Mouse (Mus musculus): ENCODE results near the gene Rab14. TPM values are rescaled to one million over a fixed set of nuclear protein-coding genes. Genes with fewer than 3 reads are reported as not detected.

Rab14 gene
- polyA plus RNA-seq, 1 experiment, result 1,333 TPM

GRCm38 (mm10) chr2:35175281-35176065 is 25.4 kb downstream of the Rab14 start:
- Histone ChIP-seq H3K9me3 (no peaks in the 10 kb centered on the region), H3K4me1 (peaks cover 71% of the 10 kb centered on the region), H3K36me3 (replicated peaks; ENCODE audit: low read length) (peaks cover 98% of the 10 kb centered on the region), H3K27me3 (replicated peaks) (no peaks in the 10 kb centered on the region), H3K4me3 (replicated peaks) (no peak overlapping the region)
- no peak for TF ChIP-seq GATA1 (IDR thresholded peaks at IDR 0.05; ENCODE audit: borderline replicate concordance, low read length)

DNA sequence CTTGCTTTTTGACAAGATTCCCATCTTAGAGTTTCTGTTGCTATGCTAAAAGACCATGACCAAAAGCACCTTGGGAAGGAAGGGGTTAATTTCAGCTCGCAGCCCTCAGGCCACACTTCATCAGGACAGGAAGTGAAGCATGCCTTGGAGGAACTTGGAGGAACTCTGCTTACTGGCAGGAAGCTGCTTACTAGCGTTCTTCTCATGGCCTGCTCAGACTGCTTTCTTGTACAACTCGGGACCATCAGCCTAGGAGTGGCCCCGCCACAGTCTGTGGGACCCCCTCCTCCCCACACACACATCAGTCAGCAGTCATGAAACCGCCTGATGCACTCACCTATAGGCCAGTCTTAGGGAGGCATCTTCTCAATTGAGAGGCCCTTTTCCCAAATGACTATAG is 26.8 kb downstream of the Rab14 start:
- H3K4me1 ChIP-seq, result peaks cover 58% of the 10 kb centered on the region
- no peak overlapping the region for H3K4me3 ChIP-seq (replicated peaks)
- H3K27me3 ChIP-seq (replicated peaks), result no peaks in the 10 kb centered on the region

DNA sequence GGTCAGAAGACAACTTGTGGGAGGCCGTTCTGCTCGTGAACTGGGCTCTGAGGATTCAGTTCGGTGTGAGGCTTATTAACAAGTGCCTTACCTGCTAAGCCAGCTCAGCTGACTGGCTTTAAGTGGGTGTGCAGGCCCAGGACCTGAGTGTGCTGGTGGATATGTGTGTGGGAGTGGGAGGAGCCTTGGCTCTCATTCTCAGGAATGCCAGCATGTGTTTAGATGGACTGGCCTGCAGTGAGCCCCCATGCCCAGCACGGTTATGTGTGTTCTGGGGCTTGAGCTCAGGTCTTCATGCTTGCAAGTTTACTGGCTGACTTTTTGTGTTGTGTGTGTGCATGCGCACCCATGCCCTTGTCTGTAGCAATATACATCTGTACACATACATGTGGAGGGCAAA is 27.3 kb downstream of the Rab14 start:
- H3K27me3 ChIP-seq (replicated peaks), result no peaks in the 10 kb centered on the region
- TF ChIP-seq FLI1 (IDR thresholded peaks at IDR 0.05; ENCODE audit: low read length) (no peak), GATA1 (IDR thresholded peaks at IDR 0.05; ENCODE audit: borderline replicate concordance, low read length) (no peak)
- H3K9me3 ChIP-seq, result no peaks in the 10 kb centered on the region
- H3K4me1 ChIP-seq, result peaks cover 54% of the 10 kb centered on the region
- H3K4me3 ChIP-seq (replicated peaks), result no peak overlapping the region
- H3K36me3 ChIP-seq (replicated peaks; ENCODE audit: low read length), result peaks cover 97% of the 10 kb centered on the region

More for the DNA sequence above, 26.8 kb downstream of the Rab14 start:
- Histone ChIP-seq H3K9me3 (no peaks in the 10 kb centered on the region), H3K36me3 (replicated peaks; ENCODE audit: low read length) (peaks cover 97% of the 10 kb centered on the region)
- TF ChIP-seq FLI1 (IDR thresholded peaks at IDR 0.05; ENCODE audit: low read length), result no peak

- H3K36me3 ChIP-seq (replicated peaks; ENCODE audit: low read length), result peaks cover 98% of the 10 kb centered on the region
- no peaks in the 10 kb centered on the region for H3K27me3 ChIP-seq (replicated peaks)
- H3K4me3 ChIP-seq (replicated peaks), result no peak overlapping the region
- no peaks in the 10 kb centered on the region for H3K9me3 ChIP-seq
- TF ChIP-seq FLI1 (IDR thresholded peaks at IDR 0.05; ENCODE audit: low read length) (no peak), GATA1 (IDR thresholded peaks at IDR 0.05; ENCODE audit: borderline replicate concordance, low read length) (no peak)
- peaks cover 43% of the 10 kb centered on the region for H3K4me1 ChIP-seq
Observed at GRCm38 (mm10) chr2:35172246-35172645, 28.7 kb downstream of the Rab14 start.

DNA sequence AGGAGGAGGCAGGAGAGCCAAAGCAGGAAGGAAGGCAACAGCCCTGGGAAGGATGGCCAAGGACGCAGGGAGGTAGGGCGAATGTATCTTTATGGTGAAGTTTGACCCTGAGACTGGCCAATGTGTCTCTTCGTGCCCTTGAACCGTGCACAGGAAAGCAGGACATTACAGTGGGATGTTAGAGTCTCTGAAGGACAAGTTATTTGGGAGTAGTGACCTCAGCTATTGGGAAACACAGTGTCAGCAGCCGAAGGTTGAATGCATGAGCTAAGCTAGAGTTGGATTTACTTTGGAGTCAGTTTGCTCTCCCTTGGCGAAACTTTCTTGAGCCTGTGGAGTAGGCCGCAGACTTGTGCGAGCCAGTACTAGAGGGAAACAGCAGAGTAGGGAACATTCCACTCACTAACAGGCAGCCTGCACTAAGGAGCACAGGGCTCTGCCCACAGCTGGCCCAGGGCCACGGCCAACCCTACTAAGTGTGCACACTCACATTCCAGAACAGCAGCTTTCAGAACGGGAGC is 29.5 kb downstream of the Rab14 start:
- peaks cover 42% of the 10 kb centered on the region for H3K4me1 ChIP-seq
- H3K9me3 ChIP-seq, result no peaks in the 10 kb centered on the region
- H3K27me3 ChIP-seq (replicated peaks), result no peaks in the 10 kb centered on the region
- H3K4me3 ChIP-seq (replicated peaks), result no peak overlapping the region
- peaks cover 98% of the 10 kb centered on the region for H3K36me3 ChIP-seq (replicated peaks; ENCODE audit: low read length)
- TF ChIP-seq GATA1 (IDR thresholded peaks at IDR 0.05; ENCODE audit: borderline replicate concordance, low read length) (no peak), FLI1 (IDR thresholded peaks at IDR 0.05; ENCODE audit: low read length) (no peak)

DNA sequence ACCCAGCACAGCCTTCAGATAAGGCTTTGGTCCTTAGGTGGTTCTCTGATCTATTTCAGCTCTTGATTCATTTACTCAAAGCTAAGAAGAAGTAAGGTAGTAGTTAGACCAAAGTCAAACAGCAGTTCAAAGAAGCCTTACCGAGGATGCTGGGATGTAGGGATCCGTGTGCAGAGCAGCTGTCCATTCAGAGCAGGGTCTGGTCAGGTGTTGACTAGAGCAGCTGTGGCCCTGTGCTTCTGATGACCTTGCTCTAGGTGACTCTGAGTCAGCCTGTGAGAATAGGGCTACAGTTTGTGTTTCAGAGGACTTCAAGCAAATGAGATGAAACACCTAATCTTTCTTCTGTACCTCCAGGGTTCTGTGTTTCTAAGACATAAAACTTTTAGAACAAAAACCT is 31.5 kb downstream of the Rab14 start:
- Histone ChIP-seq H3K4me1 (peaks cover 30% of the 10 kb centered on the region), H3K27me3 (replicated peaks) (no peaks in the 10 kb centered on the region), H3K9me3 (no peaks in the 10 kb centered on the region), H3K36me3 (replicated peaks; ENCODE audit: low read length) (peaks cover 95% of the 10 kb centered on the region), H3K4me3 (replicated peaks) (no peak overlapping the region)
- no peak for TF ChIP-seq GATA1 (IDR thresholded peaks at IDR 0.05; ENCODE audit: borderline replicate concordance, low read length)
- TF ChIP-seq FLI1 (IDR thresholded peaks at IDR 0.05; ENCODE audit: low read length), result no peak

DNA sequence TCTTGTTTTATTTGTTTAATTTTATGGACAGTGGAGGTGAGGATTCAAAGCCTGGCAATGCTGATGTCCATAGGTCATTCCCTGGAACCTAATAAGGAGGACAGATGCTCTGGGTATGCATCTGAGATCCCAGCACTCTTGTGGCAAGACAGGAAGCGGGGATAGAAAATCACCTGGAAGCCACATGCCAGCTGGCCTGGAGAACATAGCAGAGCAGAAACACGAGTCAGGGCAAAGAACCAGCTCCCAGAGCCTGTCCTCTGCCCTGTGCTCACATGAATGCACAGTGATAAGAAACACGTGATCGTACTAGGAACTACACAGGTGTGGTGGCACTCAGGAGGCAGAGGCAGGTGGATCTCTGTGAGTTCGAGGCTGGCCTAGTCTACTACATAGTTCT is 34.1 kb downstream of the Rab14 start:
- no peaks in the 10 kb centered on the region for H3K27me3 ChIP-seq (replicated peaks)
- no peaks in the 10 kb centered on the region for H3K9me3 ChIP-seq
- peaks cover 32% of the 10 kb centered on the region for H3K4me1 ChIP-seq
- no peak overlapping the region for H3K4me3 ChIP-seq (replicated peaks)
- H3K36me3 ChIP-seq (replicated peaks; ENCODE audit: low read length), result peaks cover 90% of the 10 kb centered on the region
- TF ChIP-seq GATA1 (IDR thresholded peaks at IDR 0.05; ENCODE audit: borderline replicate concordance, low read length), result no peak
- no peak for TF ChIP-seq FLI1 (IDR thresholded peaks at IDR 0.05; ENCODE audit: low read length)

DNA sequence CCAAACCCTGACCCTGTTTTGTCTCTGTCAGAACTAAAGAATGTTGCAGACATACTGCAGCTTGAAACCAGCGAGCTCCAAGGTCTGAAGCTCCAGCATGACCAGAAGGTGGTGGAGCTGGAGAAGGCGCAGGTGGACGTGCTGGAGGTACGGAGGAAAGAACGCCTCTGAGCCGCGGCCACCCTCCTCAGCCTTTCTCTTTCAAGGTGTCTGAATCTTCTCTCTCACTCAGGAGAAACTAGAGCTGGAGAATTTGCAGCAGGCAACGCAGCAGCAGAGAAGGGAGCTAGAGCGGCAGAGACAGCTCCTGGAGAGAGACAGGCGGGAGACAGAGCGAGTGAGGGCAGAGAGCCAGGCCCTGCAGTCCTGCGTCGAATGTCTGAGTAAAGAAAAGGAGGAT is 35.5 kb downstream of the Rab14 start:
- H3K4me1 ChIP-seq, result peaks cover 39% of the 10 kb centered on the region
- no peak for TF ChIP-seq FLI1 (IDR thresholded peaks at IDR 0.05; ENCODE audit: low read length)
- TF ChIP-seq GATA1 (IDR thresholded peaks at IDR 0.05; ENCODE audit: borderline replicate concordance, low read length), result no peak
- peaks cover 81% of the 10 kb centered on the region for H3K36me3 ChIP-seq (replicated peaks; ENCODE audit: low read length)
- no peaks in the 10 kb centered on the region for H3K27me3 ChIP-seq (replicated peaks)
- no peaks in the 10 kb centered on the region for H3K9me3 ChIP-seq
- H3K4me3 ChIP-seq (replicated peaks), result no peak overlapping the region

- peaks cover 58% of the 10 kb centered on the region for H3K4me1 ChIP-seq
- H3K9me3 ChIP-seq, result no peaks in the 10 kb centered on the region
- H3K36me3 ChIP-seq (replicated peaks; ENCODE audit: low read length), result peaks cover 82% of the 10 kb centered on the region
- no peaks in the 10 kb centered on the region for H3K27me3 ChIP-seq (replicated peaks)
- TF ChIP-seq FLI1 (IDR thresholded peaks at IDR 0.05; ENCODE audit: low read length) (no peak), GATA1 (IDR thresholded peaks at IDR 0.05; ENCODE audit: borderline replicate concordance, low read length) (no peak)
- peak overlapping the region; percentile 5 for H3K4me3 ChIP-seq (replicated peaks)
Observed at GRCm38 (mm10) chr2:35163396-35163795, 37.5 kb downstream of the Rab14 start.

DNA sequence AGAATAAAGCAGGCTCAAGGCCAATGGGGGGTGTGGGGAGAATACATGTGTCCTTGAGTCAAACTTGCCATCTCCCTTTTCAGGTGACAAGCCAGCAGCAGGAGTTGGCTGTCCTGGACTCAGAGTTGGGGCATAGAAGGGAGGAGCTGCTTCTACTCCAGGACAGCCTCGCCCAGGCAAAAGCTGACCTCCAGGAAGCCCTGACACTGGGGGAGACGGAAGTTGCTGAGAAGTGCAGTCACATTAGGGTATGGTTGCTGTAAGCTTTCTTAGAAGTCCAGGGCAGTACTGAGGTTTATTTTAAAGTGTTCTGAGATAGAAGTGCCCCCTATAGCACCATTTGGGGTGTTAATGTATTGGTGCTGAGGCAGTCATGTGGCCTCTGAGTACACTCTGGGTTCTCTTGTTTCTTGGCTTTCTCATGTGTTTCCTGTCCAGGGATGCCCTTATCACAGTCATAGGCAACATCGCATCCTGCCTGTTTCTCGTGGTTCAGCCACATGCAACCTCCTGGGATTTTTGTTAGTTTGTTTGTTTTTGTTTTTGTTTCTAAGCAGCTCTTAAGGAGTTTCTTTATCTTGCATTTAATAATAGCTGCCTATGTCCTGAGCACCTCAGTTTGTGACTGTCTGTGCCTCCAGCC is 39.0 kb downstream of the Rab14 start:
- H3K4me3 ChIP-seq (replicated peaks), result peak overlapping the region; percentile 67
- H3K9me3 ChIP-seq, result no peaks in the 10 kb centered on the region
- H3K36me3 ChIP-seq (replicated peaks; ENCODE audit: low read length), result peaks cover 78% of the 10 kb centered on the region
- TF ChIP-seq FLI1 (IDR thresholded peaks at IDR 0.05; ENCODE audit: low read length) (peak; percentile 33; the same call in 1 of the 2 replicates), GATA1 (IDR thresholded peaks at IDR 0.05; ENCODE audit: borderline replicate concordance, low read length) (peak; percentile 56; the same call in 1 of the 3 replicates)
- no peaks in the 10 kb centered on the region for H3K27me3 ChIP-seq (replicated peaks)
- H3K4me1 ChIP-seq, result peaks cover 69% of the 10 kb centered on the region

Data from megakaryocyte, embryonic 14.5 days (primary cell).